ENCODE assay signal across 8 mouse cellular contexts in genomic region chr1:142688828-142689227, GRCm38 (mm10).
"Had no signal": no experiment of that assay in that cellular context is flagged by ENCODE, and none has a peak within 500 bp of the region (broad histone marks: within the 10 kb centered on the region; RNA-seq: fewer than 3 reads in every experiment).

No protein-coding gene starts in this region.

- ATAC-seq: midbrain, embryonic 13.5 days; midbrain, embryonic 15.5 days had no signal

- DNase-seq: lung, adult 18-20 months; lung, embryonic 14.5 days; lung, postnatal 10 days; right cerebral cortex, postnatal 14 days; thymus, adult 2 months; thymus, postnatal 25 days had no signal
